Mouse (Mus musculus) MEL (cell line): ENCODE measurements around the gene Runx1. TPM values are rescaled to one million over a fixed set of nuclear protein-coding genes. Genes with fewer than 3 reads are reported as not detected.

Source experiments
- DNase-seq: peaks from one replicate; pipeline ENCODE4 v3.0.0; 2011; ENCODE audit warnings: low read depth, low spot score
- H3K27ac ChIP-seq: 2 replicates; pipeline ENCODE4 v1.5.1; 2012; ENCODE audit warnings: low read depth, mild to moderate bottlenecking, control low read depth, low read length, moderate library complexity; ENCODE audit not compliant: control insufficient read depth
- H3K27me3 ChIP-seq, 2 experiments: fragments of 150-350 bp in 1 of 2; sonication (generic) in 1 of 2; 2 replicates each; pipeline ENCODE4 v1.6.1; 2012; ENCODE audit warnings: low read length in 2 of 2, mild to moderate bottlenecking in 2 of 2, improper control_type of control experiment in 1 of 2, moderate library complexity in 1 of 2; ENCODE audit not compliant: insufficient read depth in 2 of 2, control insufficient read depth in 1 of 2
- H3K36me3 ChIP-seq, 2 experiments: 2 replicates each; pipeline ENCODE4 v1.6.1; 2012 to 2014; ENCODE audit warnings: low read length in 2 of 2, improper control_type of control experiment in 1 of 2, inconsistent platforms in 1 of 2, mild to moderate bottlenecking in 1 of 2; ENCODE audit not compliant: insufficient read depth in 2 of 2, control insufficient read depth in 1 of 2
- H3K4me1 ChIP-seq, 2 experiments: fragments of 150-350 bp in 1 of 2; sonication (generic) in 1 of 2; 2 replicates each; pipeline ENCODE4 v1.6.1; 2012; ENCODE audit warnings: low read length in 2 of 2, improper control_type of control experiment in 1 of 2, mild to moderate bottlenecking in 1 of 2; ENCODE audit not compliant: insufficient read depth in 2 of 2, control insufficient read depth in 1 of 2
- H3K4me3 ChIP-seq, 2 experiments: fragments of 150-350 bp in 1 of 2; sonication (generic) in 1 of 2; 2 replicates each; pipeline ENCODE4 v1.5.1; 2012; ENCODE audit warnings: low read depth in 2 of 2, low read length in 2 of 2, mild to moderate bottlenecking in 2 of 2, moderate library complexity in 2 of 2, control low read depth in 1 of 2, improper control_type of control experiment in 1 of 2; ENCODE audit not compliant: control insufficient read depth in 1 of 2, insufficient read depth in 1 of 2
- H3K79me2 ChIP-seq: 2 replicates; pipeline ENCODE4 v1.6.1; 2012; ENCODE audit warnings: mild to moderate bottlenecking, low read length, moderate library complexity; ENCODE audit not compliant: control insufficient read depth, poor library complexity, insufficient read depth
- H3K9ac ChIP-seq: 2 replicates; pipeline ENCODE4 v1.6.1; 2012; ENCODE audit warnings: low read depth, mild to moderate bottlenecking, control low read depth, low read length, moderate library complexity; ENCODE audit not compliant: control insufficient read depth, poor library complexity, severe bottlenecking
- H3K9me3 ChIP-seq: fragments of 150-350 bp; sonication (generic); replicated peaks from 2 replicates; pipeline ENCODE4 v1.6.1; 2012; ENCODE audit warnings: mild to moderate bottlenecking, low read length, improper control_type of control experiment, moderate library complexity; ENCODE audit not compliant: insufficient read depth
- BHLHE40 ChIP-seq: IDR thresholded peaks from 2 replicates; pipeline ENCODE4 v1.6.1; 2012; ENCODE audit warnings: low read depth, mild to moderate bottlenecking, inconsistent platforms, low read length, improper control_type of control experiment, borderline replicate concordance
- CHD1 ChIP-seq: IDR thresholded peaks from 2 replicates; pipeline ENCODE4 v1.6.1; 2012; ENCODE audit warnings: low read depth, mild to moderate bottlenecking, inconsistent platforms, low read length, improper control_type of control experiment
- CHD2 ChIP-seq: IDR thresholded peaks from 2 replicates; pipeline ENCODE4 v1.6.1; 2011; ENCODE audit warnings: low read length, improper control_type of control experiment
- CTCF ChIP-seq, 3 experiments: IDR thresholded peaks in 2 of 3; conservative IDR thresholded peaks in 1 of 3; 2 replicates each; pipeline ENCODE4 v1.5.1; 2011 to 2012; ENCODE audit warnings: low read length in 3 of 3, low read depth in 2 of 3, mild to moderate bottlenecking in 2 of 3, improper control_type of control experiment in 1 of 3, inconsistent platforms in 1 of 3, mixed read lengths in 1 of 3, moderate library complexity in 1 of 3; ENCODE audit not compliant: control insufficient read depth in 1 of 3, insufficient read depth in 1 of 3, poor library complexity in 1 of 3, severe bottlenecking in 1 of 3
- E2F4 ChIP-seq: IDR thresholded peaks from 2 replicates; pipeline ENCODE4 v1.6.1; 2011; ENCODE audit warnings: low read depth, low read length, improper control_type of control experiment, borderline replicate concordance
- ETS1 ChIP-seq: IDR thresholded peaks from 2 replicates; pipeline ENCODE4 v1.6.1; 2012; ENCODE audit warnings: low read depth, mild to moderate bottlenecking, inconsistent platforms, low read length, improper control_type of control experiment, moderate library complexity
- GABPA ChIP-seq: IDR thresholded peaks from 2 replicates; pipeline ENCODE4 v1.6.1; 2012; ENCODE audit warnings: low read depth, mild to moderate bottlenecking, inconsistent platforms, low read length, improper control_type of control experiment, moderate library complexity
- GATA1 ChIP-seq: IDR thresholded peaks from 2 replicates; pipeline ENCODE4 v1.6.1; 2011; ENCODE audit warnings: low read depth, low read length, improper control_type of control experiment
- HCFC1 ChIP-seq: IDR thresholded peaks from 2 replicates; pipeline ENCODE4 v1.6.1; 2012; ENCODE audit warnings: low read depth, mild to moderate bottlenecking, inconsistent platforms, low read length, improper control_type of control experiment, moderate library complexity
- KAT2A ChIP-seq: conservative IDR thresholded peaks from 2 replicates; pipeline ENCODE4 v1.6.1; 2012; ENCODE audit warnings: low read depth, low read length, improper control_type of control experiment, inconsistent platforms
- MAFK ChIP-seq: IDR thresholded peaks from 2 replicates; pipeline ENCODE4 v1.6.1; 2011; ENCODE audit warnings: low read depth, mild to moderate bottlenecking, low read length, improper control_type of control experiment, borderline replicate concordance
- MAZ ChIP-seq: IDR thresholded peaks from 2 replicates; pipeline ENCODE4 v1.6.1; 2012; ENCODE audit warnings: low read depth, mild to moderate bottlenecking, inconsistent platforms, low read length, improper control_type of control experiment
- MYB ChIP-seq: IDR thresholded peaks from 2 replicates; pipeline ENCODE4 v1.6.1; 2011; ENCODE audit warnings: mild to moderate bottlenecking, low read depth, low read length, improper control_type of control experiment
- MYC ChIP-seq: IDR thresholded peaks from 2 replicates; pipeline ENCODE4 v1.6.1; 2011; ENCODE audit warnings: low read depth, mild to moderate bottlenecking, low read length, improper control_type of control experiment, moderate library complexity
- NELFE ChIP-seq: IDR thresholded peaks from 2 replicates; pipeline ENCODE4 v1.6.1; 2011; ENCODE audit warnings: low read depth, low read length, improper control_type of control experiment
- POLR2AphosphoS2 ChIP-seq: IDR thresholded peaks from 2 replicates; pipeline ENCODE4 v1.6.1; 2011; ENCODE audit warnings: low read length, improper control_type of control experiment
- POLR2AphosphoS5 ChIP-seq: IDR thresholded peaks from 2 replicates; pipeline ENCODE4 v1.6.1; 2012; ENCODE audit warnings: low read depth, borderline replicate concordance, mild to moderate bottlenecking, inconsistent platforms, low read length, moderate library complexity, mixed read lengths
- SIN3A ChIP-seq: IDR thresholded peaks from 2 replicates; pipeline ENCODE4 v1.6.1; 2012; ENCODE audit warnings: low read length, improper control_type of control experiment, inconsistent platforms
- SMC3 ChIP-seq: IDR thresholded peaks from 2 replicates; pipeline ENCODE4 v1.6.1; 2011; ENCODE audit warnings: low read depth, low read length, improper control_type of control experiment
- TAL1 ChIP-seq: IDR thresholded peaks from 2 replicates; pipeline ENCODE4 v1.6.1; 2012; ENCODE audit warnings: mild to moderate bottlenecking, inconsistent platforms, low read length, moderate library complexity, mixed read lengths
- TBP ChIP-seq: IDR thresholded peaks from 2 replicates; pipeline ENCODE4 v1.8.0; 2011; ENCODE audit warnings: low read depth, low read length, improper control_type of control experiment
- TCF12 ChIP-seq: IDR thresholded peaks from 2 replicates; pipeline ENCODE4 v1.6.1; 2014; ENCODE audit warnings: low read depth, mild to moderate bottlenecking, inconsistent platforms, low read length, improper control_type of control experiment, moderate library complexity
- ZMIZ1 ChIP-seq: IDR thresholded peaks from 2 replicates; pipeline ENCODE4 v1.6.1; 2012; ENCODE audit warnings: low read depth, mild to moderate bottlenecking, inconsistent platforms, low read length, improper control_type of control experiment, moderate library complexity
- ZNF384 ChIP-seq: IDR thresholded peaks from 2 replicates; pipeline ENCODE4 v1.6.1; 2012; ENCODE audit warnings: low read depth, mild to moderate bottlenecking, inconsistent platforms, low read length, improper control_type of control experiment
- polyA plus RNA-seq, 2 experiments: library from polyadenylated mRNA; stranded (reverse) in 1 of 2; unstranded in 1 of 2; fragments of >175 nt in 1 of 2; fragments of >200 nt in 1 of 2; gene quantifications; 2 replicates each; pipeline versions ENCODE4 v1.2.1 to v1.2.4; 2012; ENCODE audit warnings: low replicate concordance in 2 of 2, low read depth in 1 of 2; ENCODE audit not compliant: insufficient read length in 2 of 2, insufficient read depth in 1 of 2, missing spikeins in 1 of 2
- total RNA-seq: library from RNA; depleted of rRNA; stranded (reverse); fragments of 300-350 nt; gene quantifications from 2 replicates; pipeline ENCODE4 v1.2.3, GENCODE M21; 2012

The Runx1 gene
- total and polyA plus RNA-seq, 3 experiments: 14.3 to 23.5 TPM; not detected in 1

- H3K4me3 ChIP-seq: no peak overlapping the region
- H3K27me3 ChIP-seq: no peaks in the 10 kb centered on the region
- no peaks in the 10 kb centered on the region for H3K4me1 ChIP-seq
- H3K27ac ChIP-seq: no peak overlapping the region
- no peak overlapping the region for H3K9ac ChIP-seq
- peaks cover 2% of the 10 kb centered on the region; the same call in 1 of the 2 replicates for H3K79me2 ChIP-seq
- H3K9me3 ChIP-seq: no peaks in the 10 kb centered on the region
- H3K36me3 ChIP-seq: peaks cover 0 to 27% of the 10 kb centered on the region in 2 experiments; a peak in 2 of 4 replicates
- DNase-seq: no peak
- TF ChIP-seq ETS1 (no peak), CTCF (IDR thresholded peaks at IDR 0.05 in 2 of 3, conservative IDR thresholded peaks at IDR 0.05 in 1 of 3; ENCODE audit: control insufficient read depth in 1 of 3, insufficient read depth in 1 of 3, low read depth in 2 of 3, low read length in 3 of 3, poor library complexity in 1 of 3, severe bottlenecking in 1 of 3) (no peak), ZNF384 (no peak), MAZ (no peak), GABPA (no peak), GATA1 (no peak), TCF12 (no peak), BHLHE40 (no peak), POLR2AphosphoS5 (no peak), CHD2 (no peak)
Measured at GRCm38 (mm10) chr16:92697737-92698611, 128.0 kb downstream of the Runx1 start.

- no peak overlapping the region for H3K27ac ChIP-seq
- peaks cover 0 to 27% of the 10 kb centered on the region in 2 experiments; a peak in 2 of 4 replicates for H3K36me3 ChIP-seq
- TF ChIP-seq TAL1 (no peak), SMC3 (no peak), MYB (no peak), MYC (no peak), KAT2A (no peak), POLR2AphosphoS2 (no peak), TBP (no peak), HCFC1 (no peak), MAFK (no peak), CTCF (IDR thresholded peaks at IDR 0.05 in 2 of 3, conservative IDR thresholded peaks at IDR 0.05 in 1 of 3; ENCODE audit: control insufficient read depth in 1 of 3, insufficient read depth in 1 of 3, low read depth in 2 of 3, low read length in 3 of 3, poor library complexity in 1 of 3, severe bottlenecking in 1 of 3) (no peak), SIN3A (no peak), ZMIZ1 (no peak), CHD1 (no peak), NELFE (no peak), E2F4 (no peak)
- no peak overlapping the region for H3K4me3 ChIP-seq
- H3K79me2 ChIP-seq: peaks cover 2% of the 10 kb centered on the region; the same call in 1 of the 2 replicates
- no peak for DNase-seq
- H3K9me3 ChIP-seq: no peaks in the 10 kb centered on the region
- H3K9ac ChIP-seq: no peak overlapping the region
- no peaks in the 10 kb centered on the region for H3K27me3 ChIP-seq
- H3K4me1 ChIP-seq: no peaks in the 10 kb centered on the region
Measured at GRCm38 (mm10) chr16:92697227-92697736, 128.7 kb downstream of the Runx1 start.
